Mouse (Mus musculus) lung, adult 2 months (tissue): ENCODE measurements at regions not wholly inside any gene's neighbourhood (a gene's known extent, or its start where the extent isn't known, plus 50 kb on each side); places are given as distances from the start of the nearest gene placed in this dataset.

Source experiments
- CTCF ChIP-seq: fragments of 200-500 bp; IDR thresholded peaks from 2 replicates; pipeline ENCODE4 v1.5.1; 2011; ENCODE audit warnings: mild to moderate bottlenecking, low read length, control low read depth; ENCODE audit not compliant: insufficient read depth
- POLR2A ChIP-seq: fragments of 200-500 bp; IDR thresholded peaks from 2 replicates; pipeline ENCODE4 v1.6.1; 2011; ENCODE audit warnings: low read depth, mild to moderate bottlenecking, control low read depth, low read length, borderline replicate concordance; ENCODE audit errors: extremely low read depth

DNA sequence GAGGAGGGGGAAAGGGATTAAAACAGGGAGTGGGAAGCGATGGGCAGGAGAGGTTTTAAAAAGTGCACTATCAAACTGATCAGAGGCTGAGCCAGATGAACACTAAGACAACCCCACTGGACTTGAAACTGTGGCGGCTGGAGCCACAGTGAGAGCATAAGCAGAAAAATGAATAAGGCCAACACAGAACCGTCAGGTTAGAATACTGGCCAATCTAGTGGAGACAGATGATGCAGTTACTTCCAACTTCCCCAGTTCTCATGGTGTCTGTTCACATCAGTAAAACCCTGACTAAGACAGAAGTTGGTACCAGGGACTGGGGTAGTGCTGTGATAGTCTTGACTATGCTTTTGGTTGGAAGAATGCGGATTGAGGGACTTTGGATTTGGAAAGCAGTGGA lies 143.5 kb upstream of the Palmd start:
- no peak for TF ChIP-seq CTCF
- no peak for TF ChIP-seq POLR2A
